Mouse (Mus musculus) ES-E14 (cell line): Measurements from ENCODE around the gene Tmem273. TPM values are rescaled to one million over a fixed set of nuclear protein-coding genes. Genes with fewer than 3 reads are reported as not detected.

Source experiments
- DNase-seq: peaks from one replicate; pipeline ENCODE4 v3.0.0-alpha.2; 2013; ENCODE audit warnings: low read depth, low spot score
- H3K27ac ChIP-seq: 2 replicates; pipeline ENCODE4 v1.5.1; 2012; ENCODE audit warnings: low read depth, mild to moderate bottlenecking, low read length, moderate library complexity, mixed read lengths; ENCODE audit not compliant: poor library complexity, insufficient read depth, severe bottlenecking
- H3K36me3 ChIP-seq: 2 replicates; pipeline ENCODE4 v1.6.1; 2012; ENCODE audit warnings: mild to moderate bottlenecking, low read length, moderate library complexity, mixed read lengths; ENCODE audit not compliant: control insufficient read depth, poor library complexity, insufficient read depth, severe bottlenecking
- H3K4me1 ChIP-seq, 2 experiments: fragments of 150-350 bp in 1 of 2; sonication (generic) in 1 of 2; 2 replicates each; pipeline ENCODE4 v1.6.1; 2012; ENCODE audit warnings: low read length in 2 of 2, mild to moderate bottlenecking in 1 of 2, mixed read lengths in 1 of 2; ENCODE audit not compliant: control insufficient read depth in 2 of 2, insufficient read depth in 2 of 2, poor library complexity in 1 of 2
- H3K4me3 ChIP-seq, 2 experiments: fragments of 150-350 bp in 1 of 2; sonication (generic) in 1 of 2; 2 replicates each; pipeline ENCODE4 v1.5.1; 2012; ENCODE audit warnings: low read length in 2 of 2, low read depth in 1 of 2, mild to moderate bottlenecking in 1 of 2, mixed read lengths in 1 of 2; ENCODE audit not compliant: insufficient read depth in 1 of 2, poor library complexity in 1 of 2, severe bottlenecking in 1 of 2
- H3K9ac ChIP-seq: 2 replicates; pipeline ENCODE4 v1.6.1; 2012; ENCODE audit warnings: low read depth, mild to moderate bottlenecking, low read length, mixed read lengths; ENCODE audit not compliant: poor library complexity, insufficient read depth, severe bottlenecking
- H3K9me3 ChIP-seq: fragments of 150-350 bp; sonication (generic); 2 replicates; pipeline ENCODE4 v1.6.1; 2012; ENCODE audit warnings: low read depth, mild to moderate bottlenecking, low read length; ENCODE audit not compliant: control insufficient read depth, insufficient read depth
- CHD2 ChIP-seq: IDR thresholded peaks from 2 replicates; pipeline ENCODE4 v1.6.1; 2014; ENCODE audit warnings: mild to moderate bottlenecking, low read depth, low read length, inconsistent platforms
- HCFC1 ChIP-seq: IDR thresholded peaks from 2 replicates; pipeline ENCODE4 v1.6.1; 2012; ENCODE audit warnings: low read length, inconsistent platforms, borderline replicate concordance; ENCODE audit not compliant: insufficient read depth
- MAFK ChIP-seq: IDR thresholded peaks from 2 replicates; pipeline ENCODE4 v1.6.1; 2014; ENCODE audit warnings: mild to moderate bottlenecking, low read depth, low read length, inconsistent platforms; ENCODE audit not compliant: insufficient read depth
- ZC3H11A ChIP-seq: IDR thresholded peaks from 2 replicates; pipeline ENCODE4 v1.6.1; 2012; ENCODE audit warnings: low read depth, mild to moderate bottlenecking, inconsistent platforms, low read length, borderline replicate concordance
- ZNF384 ChIP-seq: IDR thresholded peaks from 2 replicates; pipeline ENCODE4 v1.6.1; 2012; ENCODE audit warnings: low read depth, low read length, inconsistent platforms
- in situ Hi-C, 2 experiments: fragments of 600-800 bp; cut with MboI; formaldehyde crosslinking; loops; one replicate each; pipeline ENCODE4 v1.15.1; 2025; ENCODE audit warnings: low sequenced_read_pairs in 2 of 2, inconsistent platforms in 1 of 2; ENCODE audit not compliant: unreplicated experiment in 2 of 2
- total RNA-seq: library from RNA; depleted of rRNA; stranded (reverse); fragments of 300-350 nt; gene quantifications from 2 replicates; pipeline ENCODE4 v1.2.3, GENCODE M21; 2012

Tmem273 gene
- total RNA-seq, 1 experiment: not detected

- Histone ChIP-seq H3K27ac (no peak overlapping the region), H3K9me3 (no peaks in the 10 kb centered on the region), H3K4me1 (no peaks in the 10 kb centered on the region), H3K36me3 (no peaks in the 10 kb centered on the region), H3K9ac (no peak overlapping the region), H3K4me3 (no peak overlapping the region)
- in situ Hi-C loops: no loop called here
- no peak for DNase-seq
- no peak for TF ChIP-seq MAFK
- no peak for TF ChIP-seq ZC3H11A
- TF ChIP-seq CHD2: no peak
- TF ChIP-seq ZNF384: no peak
- no peak for TF ChIP-seq HCFC1
These were observed 50.4 kb downstream of the Tmem273 start for GRCm38 (mm10) chr14:32836191-32836590.

GRCm38 (mm10) chr14:32842052-32842451 is 56.3 kb downstream of the Tmem273 start:
- no peaks in the 10 kb centered on the region for H3K4me1 ChIP-seq
- TF ChIP-seq ZC3H11A: no peak
- no peak for TF ChIP-seq HCFC1
- no peak for TF ChIP-seq MAFK
- TF ChIP-seq CHD2: no peak
- H3K4me3 ChIP-seq: no peak overlapping the region
- H3K36me3 ChIP-seq: no peaks in the 10 kb centered on the region
- DNase-seq: no peak
- H3K9ac ChIP-seq: no peak overlapping the region
- no peak overlapping the region for H3K27ac ChIP-seq
- H3K9me3 ChIP-seq: no peaks in the 10 kb centered on the region
- in situ Hi-C loops: no loop called here

GRCm38 (mm10) chr14:32854059-32854458 is 68.3 kb downstream of the Tmem273 start:
- no peaks in the 10 kb centered on the region for H3K9me3 ChIP-seq
- no peak overlapping the region for H3K4me3 ChIP-seq
- H3K4me1 ChIP-seq: 0 out of 4 replicates have a peak, but pooled peaks cover 0 to 2% of the 10 kb centered on the region in 2 experiments
- no peak overlapping the region; the same call in 1 of the 2 replicates for H3K9ac ChIP-seq
- no peak for TF ChIP-seq ZNF384
- no peak for TF ChIP-seq HCFC1
- TF ChIP-seq CHD2: no peak
- TF ChIP-seq MAFK: no peak
- no peak for TF ChIP-seq ZC3H11A
- no peak for DNase-seq
- in situ Hi-C loops: no loop called here
- H3K36me3 ChIP-seq: no peaks in the 10 kb centered on the region
- H3K27ac ChIP-seq: no peak overlapping the region

- no peak overlapping the region for H3K4me3 ChIP-seq
- TF ChIP-seq CHD2: no peak
- TF ChIP-seq ZC3H11A: no peak
- TF ChIP-seq MAFK: no peak
- TF ChIP-seq HCFC1: no peak
- TF ChIP-seq ZNF384: no peak
These were observed 70.5 kb downstream of the Tmem273 start for GRCm38 (mm10) chr14:32856246-32856645.

More at GRCm38 (mm10) chr14:32856246-32856645, 70.5 kb downstream of the Tmem273 start:
- no peaks in the 10 kb centered on the region for H3K9me3 ChIP-seq
- in situ Hi-C loops: no loop called here
- H3K4me1 ChIP-seq: peaks cover 2 to 3% of the 10 kb centered on the region in 2 experiments; a peak in 1 of 4 replicates
- H3K36me3 ChIP-seq: no peaks in the 10 kb centered on the region
- DNase-seq: no peak
- H3K9ac ChIP-seq: no peak overlapping the region
- no peak overlapping the region for H3K27ac ChIP-seq
